Mouse (Mus musculus): ENCODE results near the gene Kdm4d.

DNA sequence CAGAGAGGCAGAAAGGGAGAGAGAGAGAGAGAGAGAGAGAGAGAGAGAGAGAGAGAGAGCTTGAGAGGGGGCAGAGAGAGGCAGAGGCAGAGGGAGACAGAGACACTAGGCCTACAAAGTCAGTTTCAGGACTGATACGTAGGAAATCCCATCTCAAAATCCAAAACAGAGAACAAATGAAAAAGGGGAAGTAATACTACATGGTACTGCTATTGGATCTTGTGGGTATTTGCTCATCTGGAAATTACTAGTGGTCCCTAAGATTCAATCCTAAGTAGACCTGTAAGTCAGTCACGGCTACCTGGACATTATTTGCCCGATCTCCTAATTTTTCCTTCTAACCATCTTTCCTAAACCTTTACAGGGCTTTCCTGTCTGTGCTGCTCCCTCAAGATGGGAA lies 44.0 kb downstream of the Kdm4d start:
- no peak for TF ChIP-seq CTCF (IDR thresholded peaks at IDR 0.05; ENCODE audit: low read depth, low read length)
- no peak for TF ChIP-seq POLR2A (IDR thresholded peaks at IDR 0.05; ENCODE audit: borderline replicate concordance, low read depth, low read length)
